Mouse (Mus musculus): ENCODE data around the gene Tob2. TPM values are rescaled to one million over a fixed set of nuclear protein-coding genes. Genes with fewer than 3 reads are reported as not detected.

The Tob2 gene
- total RNA-seq, 1 experiment = 20.9 TPM

DNA sequence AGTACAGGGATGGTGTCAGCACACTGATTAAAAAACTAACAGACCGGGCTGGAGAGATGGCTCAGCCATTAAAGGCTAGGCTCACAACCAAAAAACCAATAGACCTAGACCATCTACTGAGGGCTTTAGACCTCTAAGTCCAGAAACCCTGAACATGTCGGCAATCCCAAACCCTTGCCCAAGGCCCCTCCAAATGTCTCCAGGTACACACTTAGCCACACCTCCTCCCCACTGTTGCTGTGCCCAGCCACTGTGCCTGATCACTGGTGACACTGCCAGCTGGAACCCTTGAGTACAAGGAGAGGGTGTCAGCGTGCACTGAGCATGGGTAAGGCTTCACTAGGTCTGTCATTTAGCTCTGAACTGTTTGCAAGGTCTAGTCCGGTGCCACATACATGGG is 60.2 kb downstream of the Tob2 start:
- no peak for TF ChIP-seq HCFC1 (IDR thresholded peaks at IDR 0.05; ENCODE audit: borderline replicate concordance, insufficient read depth, low read length)
- TF ChIP-seq CHD2 (IDR thresholded peaks at IDR 0.05; ENCODE audit: low read depth, low read length) = no peak
- no peak for TF ChIP-seq MAFK (IDR thresholded peaks at IDR 0.05; ENCODE audit: insufficient read depth, low read depth, low read length)
- TF ChIP-seq ZNF384 (IDR thresholded peaks at IDR 0.05; ENCODE audit: low read depth, low read length) = no peak
- no peak for TF ChIP-seq ZC3H11A (IDR thresholded peaks at IDR 0.05; ENCODE audit: borderline replicate concordance, low read depth, low read length)
- in situ Hi-C loops (cut with MboI; ENCODE audit: low sequenced_read_pairs in 2 of 2, unreplicated experiment in 2 of 2) = no loop called here
- H3K36me3 ChIP-seq (ENCODE audit: control insufficient read depth, insufficient read depth, low read length, poor library complexity, severe bottlenecking) = peaks cover 2% of the 10 kb centered on the region; the same call in 1 of the 2 replicates
- peaks cover 0 to 7% of the 10 kb centered on the region in 2 experiments; a peak in 1 of 4 replicates for H3K4me1 ChIP-seq (ENCODE audit: control insufficient read depth in 2 of 2, insufficient read depth in 2 of 2, low read length in 2 of 2, poor library complexity in 1 of 2)
- H3K9me3 ChIP-seq (ENCODE audit: control insufficient read depth, insufficient read depth, low read depth, low read length) = no peaks in the 10 kb centered on the region
- no peak overlapping the region for H3K27ac ChIP-seq (ENCODE audit: insufficient read depth, low read depth, low read length, poor library complexity, severe bottlenecking)
- no peak for DNase-seq (ENCODE audit: low read depth, low spot score)
- no peak overlapping the region for H3K4me3 ChIP-seq (ENCODE audit: insufficient read depth in 1 of 2, low read depth in 1 of 2, low read length in 2 of 2, poor library complexity in 1 of 2, severe bottlenecking in 1 of 2)
- no peak overlapping the region for H3K9ac ChIP-seq (ENCODE audit: insufficient read depth, low read depth, low read length, poor library complexity, severe bottlenecking)

Other genes with a start within 250 kb of the Tob2 start
- 111 and 119 TPM in 2 replicates for gene L3mbtl2, start 194.9 kb downstream of the Tob2 start, total RNA-seq (2012; rRNA removed)
- 0.98 and 1.6 TPM in 2 replicates for gene Chadl, start 161.5 kb downstream of the Tob2 start, total RNA-seq (2012; rRNA removed)
- 19.0 and 22.5 TPM in 2 replicates for gene Zc3h7b, start 113.7 kb downstream of the Tob2 start, total RNA-seq (2012; rRNA removed)
- 148 and 178 TPM in 2 replicates for gene Rangap1, start 113.3 kb downstream of the Tob2 start, total RNA-seq (2012; rRNA removed)
- 20.9 and 25.2 TPM in 2 replicates for gene Tef, start 56.4 kb downstream of the Tob2 start, total RNA-seq (2012; rRNA removed)
- gene Phf5a, start 13.1 kb upstream of the Tob2 start, total RNA-seq (2012; rRNA removed) = 112 and 157 TPM in 2 replicates
- gene Aco2, start 13.5 kb upstream of the Tob2 start, total RNA-seq (2012; rRNA removed) = 444 and 478 TPM in 2 replicates
- gene Polr3h, start 67.4 kb upstream of the Tob2 start, total RNA-seq (2012; rRNA removed) = 72.4 and 83.7 TPM in 2 replicates
- gene Csdc2, start 78.0 kb upstream of the Tob2 start, total RNA-seq (2012; rRNA removed) = 1.2 TPM in 2 replicates
- 299 and 342 TPM in 2 replicates for gene Pmm1, start 102.1 kb upstream of the Tob2 start, total RNA-seq (2012; rRNA removed)
- gene 1700029P11Rik, start 121.7 kb upstream of the Tob2 start, total RNA-seq (2012; rRNA removed) = 29.9 and 41.1 TPM in 2 replicates
- gene Xrcc6, start 129.0 kb upstream of the Tob2 start, total RNA-seq (2012; rRNA removed) = 69.1 and 84.6 TPM in 2 replicates
- gene Desi1, start 175.1 kb upstream of the Tob2 start, total RNA-seq (2012; rRNA removed) = 8.8 and 15.9 TPM in 2 replicates
- gene Snu13, start 188.8 kb upstream of the Tob2 start, total RNA-seq (2012; rRNA removed) = 212 and 293 TPM in 2 replicates
- gene 4930407I10Rik, start 200.4 kb upstream of the Tob2 start, total RNA-seq (2012; rRNA removed) = not detected in 2 replicates
- 0.40 and 0.42 TPM in 2 replicates for gene Mei1, start 211.2 kb upstream of the Tob2 start, total RNA-seq (2012; rRNA removed)

Measured in ES-E14 (cell line).